Mouse (Mus musculus) spleen, adult 2 months (tissue): ENCODE measurements around the gene Stk24.

Experiments used
- CTCF ChIP-seq: fragments of 200-500 bp; IDR thresholded peaks from 2 replicates; pipeline ENCODE4 v1.5.1; 2011; ENCODE audit warnings: mild to moderate bottlenecking, inconsistent platforms; ENCODE audit not compliant: insufficient read depth, insufficient read length, insufficient replicate concordance; ENCODE audit errors: extremely low read depth
- POLR2A ChIP-seq: fragments of 200-500 bp; IDR thresholded peaks from 2 replicates; pipeline ENCODE4 v1.6.1; 2011; ENCODE audit warnings: low read depth, low read length, inconsistent platforms

- TF ChIP-seq CTCF (no peak), POLR2A (no peak)
These were observed 34.9 kb upstream of the Stk24 start for GRCm38 (mm10) chr14:121414635-121415241.
